Mouse (Mus musculus) embryonic fibroblast, embryonic 13.5 days (primary cell): ENCODE results near the gene Tchhl1.

Experiments
- CTCF ChIP-seq: IDR thresholded peaks from 2 replicates; pipeline ENCODE4 v1.5.1; 2011; ENCODE audit warnings: mild to moderate bottlenecking, control low read depth, low read length, moderate library complexity, borderline replicate concordance; ENCODE audit not compliant: insufficient read depth
- POLR2A ChIP-seq: IDR thresholded peaks from 2 replicates; pipeline ENCODE4 v1.6.1; 2011; ENCODE audit warnings: low read depth, mild to moderate bottlenecking, control low read depth, low read length, moderate library complexity

DNA sequence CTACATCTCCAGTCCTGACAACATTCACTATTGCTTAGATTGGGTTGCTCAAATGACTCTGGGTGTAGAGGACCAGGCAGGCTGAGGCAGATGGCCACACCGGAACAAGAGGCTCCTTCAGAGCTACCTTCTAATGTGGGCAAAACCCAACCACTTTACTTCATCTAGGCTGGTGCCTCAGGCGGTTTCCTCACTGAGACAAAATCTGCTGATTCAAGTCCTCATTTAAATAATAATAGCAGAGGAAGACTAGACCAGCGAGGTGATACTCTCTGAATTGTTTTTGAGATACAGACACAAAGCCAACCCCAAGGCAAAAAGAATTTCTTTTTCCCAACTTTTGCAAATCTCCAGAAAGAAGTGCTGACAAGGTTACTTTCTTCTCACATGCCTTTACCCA, 36.9 kb upstream of the Tchhl1 start:
- TF ChIP-seq POLR2A (no peak), CTCF (no peak)
